Mouse (Mus musculus): ENCODE measurements around the gene Rapgef6.

GRCm38 (mm10) chr11:54554970-54555369, 32.3 kb downstream of the Rapgef6 start:
- TF ChIP-seq CTCF (IDR thresholded peaks at IDR 0.05; ENCODE audit: extremely low read depth, insufficient read length, insufficient replicate concordance, low read depth, low read length) (no peak), POLR2A (IDR thresholded peaks at IDR 0.05; ENCODE audit: low read depth, low read length) (no peak)

Data from small intestine, adult 2 months (tissue).